Mouse (Mus musculus) cerebellum, postnatal 25 days (tissue): Measurements from ENCODE around the gene Gm21188.
A peak's percentile ranks its signal among the peaks of the same experiment; 100 is the strongest.
"Not testable (repeated sequence)": the region's sequence is repeated elsewhere in the genome, so short reads cannot be mapped to it uniquely, and the experiment has no call there.

Experiments used
- DNase-seq, 2 experiments: peaks; one replicate each; pipeline ENCODE4 v3.0.0; 2021; ENCODE audit warnings: mixed read lengths in 2 of 2

Gm21188 gene

DNA sequence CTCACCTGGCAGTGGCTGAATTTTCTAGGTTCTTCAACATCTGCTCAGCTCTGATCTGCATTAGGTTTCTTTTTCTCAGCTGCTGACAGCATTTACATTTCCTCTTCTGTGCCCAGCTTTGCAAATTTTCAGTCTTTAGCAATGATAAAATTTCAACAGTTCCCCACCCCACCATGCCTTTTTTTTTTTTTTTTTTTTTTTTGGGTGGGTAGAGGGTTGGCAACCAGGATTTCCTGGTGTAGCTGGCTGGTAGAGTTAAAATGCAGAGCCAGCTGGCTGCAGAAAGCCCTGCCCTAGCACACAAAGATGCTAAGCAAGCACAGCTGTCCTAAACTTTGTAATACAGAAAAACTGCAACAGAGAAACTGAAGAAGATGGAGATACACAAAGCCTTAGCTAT, at the start of gene Gm21188:
TSS of gene Gm21188 (minus strand) at position 110 of the 400 bp plus-strand sequence.
- not testable (repeated sequence) for DNase-seq

DNA sequence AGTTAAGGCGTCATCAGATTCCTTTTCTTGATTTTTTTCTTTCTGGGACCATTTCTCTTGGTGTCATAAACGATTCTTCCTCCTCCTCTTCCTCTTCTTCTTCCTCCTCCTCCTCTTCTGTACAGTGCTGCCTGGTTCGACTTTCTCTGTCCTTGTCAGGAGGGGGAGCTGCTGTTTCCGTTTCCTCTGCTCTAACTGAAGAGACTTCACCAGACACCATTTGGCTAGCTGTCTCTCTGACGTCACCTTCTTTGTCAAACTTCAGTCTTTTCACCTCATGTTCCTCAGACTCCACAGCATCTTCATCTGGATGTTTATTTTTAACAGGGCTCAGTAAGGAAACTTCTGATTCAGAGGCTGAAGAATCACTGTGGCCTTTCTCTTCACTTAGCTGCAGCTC, 47.3 kb upstream of the Gm21188 start:
- not testable (repeated sequence) for DNase-seq

- not testable (repeated sequence) for DNase-seq
These were observed 44.9 kb upstream of the Gm21188 start for GRCm38 (mm10) chr13:120096938-120097256.

DNA sequence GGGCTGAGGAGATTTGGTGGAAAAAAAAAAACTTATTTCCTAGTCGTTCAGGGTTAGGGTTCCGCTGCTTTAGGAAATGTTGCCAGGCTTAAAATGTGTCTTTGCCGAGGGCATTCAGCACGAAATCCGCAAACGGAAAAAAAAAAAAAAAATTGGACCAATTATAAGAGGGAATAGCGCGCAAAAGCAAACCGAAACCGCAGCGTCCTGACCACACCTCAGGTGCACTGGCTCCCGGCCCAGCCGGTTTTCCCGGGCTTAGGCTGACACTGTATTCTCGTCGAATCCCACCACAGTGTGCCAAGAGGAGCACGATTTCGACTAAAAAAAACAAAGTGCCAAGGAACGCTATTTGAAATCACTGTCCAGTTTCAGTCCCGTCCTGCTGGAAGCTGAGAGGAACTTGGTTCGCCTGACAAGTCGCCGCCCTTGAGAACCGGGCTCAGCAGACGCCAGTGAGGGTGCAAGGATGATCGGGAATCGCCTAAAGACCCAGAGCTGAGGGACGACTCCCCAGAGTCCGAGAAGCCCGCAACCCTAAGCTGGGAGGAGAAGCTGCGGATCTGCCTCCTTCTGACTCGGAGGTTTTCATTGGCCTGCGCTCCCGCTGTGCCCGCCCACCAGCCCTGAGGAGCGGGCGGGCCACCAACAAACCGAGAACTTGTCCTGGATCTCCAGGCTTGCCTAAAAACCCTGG, 44.4 kb upstream of the Gm21188 start:
- DNase-seq, result peak; percentile 11 to 13

DNA sequence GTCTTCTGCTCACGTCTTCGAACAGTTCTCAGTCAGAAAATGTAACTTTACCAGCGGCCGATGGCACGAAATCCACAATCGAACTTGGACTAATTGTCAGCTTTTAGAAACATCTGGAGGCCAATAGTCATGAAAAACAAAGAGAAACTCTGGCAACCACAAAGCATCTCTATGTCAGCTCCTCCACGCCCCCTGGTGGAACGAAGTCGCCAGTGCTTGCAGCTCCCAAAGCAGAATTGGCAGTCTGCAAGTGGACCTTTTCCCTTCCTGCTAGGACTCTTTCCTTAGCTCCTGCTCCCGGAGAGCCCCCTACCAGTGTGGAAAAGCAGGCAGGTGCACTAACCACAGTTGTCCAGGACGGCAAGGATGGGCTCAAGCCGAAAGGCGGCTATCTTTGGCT, 41.0 kb upstream of the Gm21188 start:
- DNase-seq, result not testable (repeated sequence)

- not testable (repeated sequence) for DNase-seq
These were observed 27.6 kb upstream of the Gm21188 start for GRCm38 (mm10) chr13:120079644-120080043.

- DNase-seq, result not testable (repeated sequence)
These were observed 18.9 kb upstream of the Gm21188 start for GRCm38 (mm10) chr13:120070878-120071277.

- not testable (repeated sequence) for DNase-seq
These were observed 18.1 kb upstream of the Gm21188 start for GRCm38 (mm10) chr13:120070012-120070598.

DNA sequence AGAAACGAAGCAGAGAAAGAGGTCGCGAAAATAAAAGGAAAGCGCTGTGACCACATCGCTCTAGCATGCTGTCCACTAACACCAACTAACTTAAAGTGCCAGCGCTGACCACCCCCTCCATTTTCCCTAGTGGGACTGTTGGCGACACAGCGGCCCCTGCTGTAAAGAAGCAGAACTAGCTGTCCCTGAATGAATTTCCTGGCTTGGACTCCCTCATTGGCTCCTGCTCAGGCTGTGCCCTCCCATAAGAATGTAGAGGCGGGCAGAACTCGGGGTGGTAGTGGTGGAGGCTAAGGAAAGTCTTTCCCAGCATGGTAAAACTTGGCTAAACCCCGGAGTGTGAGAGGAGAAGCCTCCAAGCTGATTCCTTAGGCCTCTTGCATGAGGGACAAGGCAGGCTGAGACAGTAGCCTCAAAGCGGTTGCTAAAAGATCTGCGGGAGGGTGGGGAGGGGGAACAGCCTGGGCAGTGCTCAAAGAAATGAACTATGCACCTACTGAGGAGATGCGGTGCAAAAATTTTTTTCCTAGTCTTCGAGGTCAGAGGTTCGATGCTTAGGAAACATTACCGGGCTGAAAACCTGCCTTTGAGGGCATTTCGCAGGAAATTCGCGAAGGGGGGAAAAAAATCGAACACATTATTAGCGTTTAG, 11.6 kb upstream of the Gm21188 start:
- DNase-seq, result not testable (repeated sequence)

GRCm38 (mm10) chr13:120062903-120063302, 10.9 kb upstream of the Gm21188 start:
- DNase-seq, result not testable (repeated sequence)

GRCm38 (mm10) chr13:120048608-120049007, 3.4 kb downstream of the Gm21188 start:
- DNase-seq, result not testable (repeated sequence)

- not testable (repeated sequence) for DNase-seq
These were observed 3.8 kb downstream of the Gm21188 start for GRCm38 (mm10) chr13:120048186-120048585.

DNA sequence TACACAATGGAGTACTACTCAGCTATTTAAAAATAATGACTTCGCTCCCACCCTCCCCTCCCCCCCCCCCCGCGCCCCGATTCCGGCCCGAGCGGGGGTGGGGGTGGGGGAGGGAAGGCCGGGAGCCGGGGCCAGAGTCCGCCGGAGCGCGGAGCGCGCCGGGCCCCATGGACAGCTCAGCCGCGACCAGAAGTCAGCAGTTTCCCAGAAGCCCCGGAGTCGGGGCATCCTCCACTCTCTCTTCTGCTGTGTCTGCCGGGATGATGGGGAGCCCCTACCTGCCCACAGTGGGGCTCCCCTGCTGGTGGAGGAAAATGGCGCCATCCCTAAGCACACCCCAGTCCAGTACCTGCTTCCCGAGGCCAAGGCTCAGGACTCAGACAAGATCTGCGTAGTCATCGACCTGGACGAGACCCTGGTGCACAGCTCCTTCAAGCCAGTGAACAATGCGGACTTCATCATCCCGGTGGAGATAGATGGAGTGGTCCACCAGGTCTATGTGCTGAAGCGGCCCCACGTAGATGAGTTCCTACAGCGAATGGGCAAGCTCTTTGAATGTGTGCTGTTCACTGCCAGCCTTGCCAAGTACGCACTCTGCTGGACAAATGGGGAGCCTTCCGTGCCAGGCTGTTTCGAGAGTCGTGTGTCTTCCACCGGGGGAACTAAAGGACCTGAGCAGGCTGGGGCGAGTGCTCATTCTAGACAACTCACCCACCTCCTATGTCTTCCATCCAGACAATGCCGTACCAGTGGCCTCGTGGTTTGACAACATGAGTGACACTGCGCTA, 5.4 kb downstream of the Gm21188 start:
- not testable (repeated sequence) for DNase-seq

- peak in 1 of 2 experiments; percentile 51 for DNase-seq
These were observed 10.8 kb downstream of the Gm21188 start for GRCm38 (mm10) chr13:120041145-120041544.

DNA sequence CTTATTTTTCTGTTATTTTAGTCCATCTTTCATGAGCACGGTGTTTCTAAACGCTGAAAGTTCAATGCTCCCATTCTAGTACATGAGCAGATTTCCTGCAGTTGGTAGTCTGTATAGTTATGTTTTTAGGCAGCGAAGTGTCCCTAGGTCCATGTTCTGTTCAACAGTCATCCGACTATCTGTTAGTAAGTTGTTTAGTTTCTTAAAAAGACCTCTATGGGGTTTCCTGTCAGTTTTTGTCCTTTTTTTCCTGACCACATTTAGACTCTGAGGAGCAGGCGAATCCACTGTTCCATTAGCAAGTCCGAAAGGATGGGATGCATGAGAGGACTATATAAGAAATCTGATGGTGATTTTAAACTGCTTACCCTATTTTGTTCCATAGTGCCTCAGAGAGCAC, 14.1 kb downstream of the Gm21188 start:
- not testable (repeated sequence) for DNase-seq

DNA sequence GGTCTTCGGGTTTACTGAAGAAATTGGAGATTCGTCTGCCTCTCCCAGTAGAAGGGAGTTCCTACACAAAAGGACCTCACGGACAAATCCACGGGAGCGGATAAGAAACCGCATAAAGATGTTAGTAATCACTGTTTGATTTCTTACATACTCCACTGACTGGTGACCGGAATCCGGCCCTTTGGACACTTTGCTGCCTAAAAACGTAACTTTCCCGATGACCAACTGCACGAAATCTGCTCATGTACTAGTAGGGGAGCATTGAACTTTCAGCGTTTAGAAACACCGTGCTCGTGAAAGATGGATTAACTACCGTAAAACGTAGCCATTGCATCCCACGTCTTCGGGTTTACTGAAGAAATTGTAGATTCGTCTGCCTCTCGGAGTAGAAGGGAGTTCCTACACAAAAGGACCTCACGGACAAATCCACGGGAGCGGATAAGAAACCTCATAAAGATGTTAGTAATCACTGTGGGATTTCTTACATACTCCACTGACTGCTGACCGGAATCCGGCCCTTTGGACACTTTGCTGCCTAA, 15.3 kb downstream of the Gm21188 start:
- DNase-seq, result peak in 1 of 2 experiments; percentile 4

DNA sequence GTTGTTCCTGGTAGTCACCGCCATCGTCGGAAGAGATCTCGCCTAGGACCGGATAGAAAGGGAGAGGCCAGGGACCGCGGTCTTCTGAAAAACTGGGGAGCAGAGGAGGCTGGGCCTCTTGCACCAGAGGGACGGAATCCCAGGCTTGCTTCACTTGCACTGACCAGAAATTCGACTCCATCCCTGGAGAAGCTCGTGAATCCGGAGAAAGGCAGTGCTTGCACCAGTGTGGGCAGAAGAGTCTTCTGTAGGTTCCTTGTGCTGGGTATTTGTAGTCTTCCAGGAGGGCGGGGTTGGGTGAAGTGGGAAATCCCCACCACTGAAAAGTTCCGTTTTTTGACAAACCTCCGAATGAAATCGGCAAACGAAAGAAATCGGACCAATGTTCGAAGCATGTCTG, 16.8 kb downstream of the Gm21188 start:
- DNase-seq, result peak; percentile 8 to 41

- not testable (repeated sequence) for DNase-seq
These were observed 17.4 kb downstream of the Gm21188 start for GRCm38 (mm10) chr13:120034637-120035036.

- peak; percentile 31 to 40 for DNase-seq
These were observed 18.3 kb downstream of the Gm21188 start for GRCm38 (mm10) chr13:120033516-120034190.

DNA sequence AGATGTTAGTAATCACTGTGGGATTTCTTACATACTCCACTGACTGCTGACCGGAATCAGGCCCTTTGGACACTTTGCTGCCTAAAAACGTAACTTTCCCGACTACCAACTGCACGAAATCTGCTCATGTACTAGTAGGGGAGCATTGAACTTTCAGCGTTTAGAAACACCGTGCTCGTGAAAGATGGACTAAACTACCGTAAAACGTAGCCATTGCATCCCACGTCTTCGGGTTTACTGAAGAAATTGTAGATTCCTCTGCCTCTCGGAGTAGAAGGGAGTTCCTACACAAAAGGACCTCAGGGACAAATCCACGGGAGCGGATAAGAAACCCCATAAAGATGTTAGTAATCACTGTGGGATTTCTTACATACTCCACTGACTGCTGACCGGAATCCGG, 20.3 kb downstream of the Gm21188 start:
- DNase-seq, result peak in 1 of 2 experiments; percentile 47

DNA sequence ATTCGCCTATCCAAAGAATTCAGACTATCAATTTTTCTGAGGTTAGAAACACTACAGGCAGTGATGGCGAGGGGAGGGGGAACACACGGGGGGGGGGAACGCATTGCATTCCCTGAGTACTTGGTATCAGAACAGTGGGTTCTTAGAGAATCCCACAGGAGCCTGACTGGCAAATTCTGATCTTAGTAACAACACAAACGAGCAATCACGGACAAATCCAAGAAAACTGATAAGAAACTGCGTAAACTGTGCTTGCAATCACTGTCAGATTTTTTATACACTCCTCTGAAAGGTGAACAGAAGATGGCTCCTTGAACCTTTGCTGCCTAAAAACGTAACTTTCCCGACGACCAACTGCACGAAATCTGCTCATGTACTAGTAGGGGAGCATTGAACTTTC, 24.6 kb downstream of the Gm21188 start:
- not testable (repeated sequence) for DNase-seq

DNA sequence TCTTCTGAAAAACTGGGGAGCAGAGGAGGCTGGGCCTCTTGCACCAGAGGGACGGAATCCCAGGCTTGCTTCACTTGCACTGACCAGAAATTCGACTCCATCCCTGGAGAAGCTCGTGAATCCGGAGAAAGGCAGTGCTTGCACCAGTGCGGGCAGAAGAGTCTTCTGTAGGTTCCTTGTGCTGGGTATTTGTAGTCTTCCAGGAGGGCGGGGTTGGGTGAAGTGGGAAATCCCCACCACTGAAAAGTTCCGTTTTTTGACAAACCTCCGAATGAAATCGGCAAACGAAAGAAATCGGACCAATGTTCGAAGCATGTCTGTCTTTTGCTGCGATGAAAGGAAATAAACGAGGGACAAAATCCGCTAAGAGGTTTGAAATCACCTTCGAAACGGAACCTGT, 25.1 kb downstream of the Gm21188 start, which contains the start of gene Gm36079:
TSS of gene Gm36079 (minus strand) at position 101 of the 400 bp plus-strand sequence.
- DNase-seq, result not testable (repeated sequence)
